Mouse (Mus musculus): ENCODE measurements around the gene Tlr6.

GRCm38 (mm10) chr5:64989940-64990339, 30.0 kb upstream of the Tlr6 start:
- no peak for TF ChIP-seq CTCF (IDR thresholded peaks at IDR 0.05; ENCODE audit: borderline replicate concordance, extremely low read depth, insufficient read depth, insufficient read length)
- TF ChIP-seq POLR2A (IDR thresholded peaks at IDR 0.05; ENCODE audit: borderline replicate concordance, extremely low read depth, insufficient read depth, insufficient read length, poor library complexity, severe bottlenecking) = no peak

All from brain, embryonic 14.5 days (tissue).